Mouse (Mus musculus): ENCODE measurements around the gene Usp49. TPM values are rescaled to one million over a fixed set of nuclear protein-coding genes. Genes with fewer than 3 reads are reported as not detected.

Gene Usp49
- 3.5 and 4.8 TPM in 2 replicates for polyA plus RNA-seq (2016; fragmentation: Nextera tagmentation; extraction: Ambion mirVana)

- 2% methylated on average over 3 of the region's 3 CpGs for WGBS
- H3K36me3 ChIP-seq = peaks cover 13% of the 10 kb centered on the region
- H3K9me3 ChIP-seq (replicated peaks) = no peaks in the 10 kb centered on the region
- peak within 1 kb of the TSS; percentile 89 for H3K9ac ChIP-seq
- H3K4me1 ChIP-seq (replicated peaks) = peaks cover 30% of the 10 kb centered on the region
- ATAC-seq (ENCODE audit: insufficient number of reproducible peaks, low FRiP score) = no peak
- peak within 1 kb of the TSS; percentile 86 for H3K27ac ChIP-seq (ENCODE audit: poor library complexity, severe bottlenecking)
- H3K27me3 ChIP-seq (replicated peaks) = no peaks in the 10 kb centered on the region
- peak within 1 kb of the TSS; percentile 75 for H3K4me3 ChIP-seq
- peak within 1 kb of the TSS; percentile 99 for H3K4me2 ChIP-seq
These were observed at the start of gene Usp49 for GRCm38 (mm10) chr17:47630678-47631065. Gene Usp49, plus strand, starts transcription at chr17:47630690.

GRCm38 (mm10) chr17:47580962-47581361 lies 49.5 kb upstream of the Usp49 start:
- H3K4me3 ChIP-seq = no peak overlapping the region
- WGBS = 80% methylated on average over 4 of the region's 4 CpGs
- H3K9ac ChIP-seq = no peak overlapping the region
- H3K4me1 ChIP-seq (replicated peaks) = no peaks in the 10 kb centered on the region
- no peaks in the 10 kb centered on the region for H3K27me3 ChIP-seq (replicated peaks)
- H3K27ac ChIP-seq (ENCODE audit: poor library complexity, severe bottlenecking) = no peak overlapping the region
- no peaks in the 10 kb centered on the region for H3K9me3 ChIP-seq (replicated peaks)
- no peak overlapping the region for H3K4me2 ChIP-seq
- H3K36me3 ChIP-seq = no peaks in the 10 kb centered on the region
- no peak for ATAC-seq (ENCODE audit: insufficient number of reproducible peaks, low FRiP score)

GRCm38 (mm10) chr17:47588517-47588916 lies 42.0 kb upstream of the Usp49 start:
- WGBS = 80% methylated on average over 8 of the region's 8 CpGs
- Histone ChIP-seq H3K9ac (no peak overlapping the region), H3K4me1 (replicated peaks) (peaks cover 11% of the 10 kb centered on the region), H3K4me2 (no peak overlapping the region), H3K9me3 (replicated peaks) (no peaks in the 10 kb centered on the region), H3K27me3 (replicated peaks) (no peaks in the 10 kb centered on the region), H3K27ac (ENCODE audit: poor library complexity, severe bottlenecking) (no peak overlapping the region), H3K36me3 (no peaks in the 10 kb centered on the region), H3K4me3 (no peak overlapping the region)
- ATAC-seq (ENCODE audit: insufficient number of reproducible peaks, low FRiP score) = no peak

- Histone ChIP-seq H3K36me3 (no peaks in the 10 kb centered on the region; the same call in none of the 2 replicates), H3K4me1 (replicated peaks) (peaks cover 15% of the 10 kb centered on the region), H3K9ac (no peak overlapping the region), H3K27me3 (replicated peaks) (no peaks in the 10 kb centered on the region), H3K4me2 (no peak overlapping the region), H3K27ac (ENCODE audit: poor library complexity, severe bottlenecking) (no peak overlapping the region), H3K4me3 (no peak overlapping the region), H3K9me3 (replicated peaks) (no peaks in the 10 kb centered on the region)
- ATAC-seq (ENCODE audit: insufficient number of reproducible peaks, low FRiP score) = no peak
- WGBS = 44% methylated on average over 3 of the region's 3 CpGs
These were observed 39.4 kb upstream of the Usp49 start for GRCm38 (mm10) chr17:47591073-47591472.

- WGBS = 1% methylated on average over 63 of the region's 63 CpGs
- H3K27ac ChIP-seq (ENCODE audit: poor library complexity, severe bottlenecking) = peak overlapping the region; percentile 99
These were observed 37.2 kb upstream of the Usp49 start for GRCm38 (mm10) chr17:47593215-47593853.

GRCm38 (mm10) chr17:47593854-47594182 lies 36.7 kb upstream of the Usp49 start:
- under 1% methylated on average over 13 of the region's 13 CpGs for WGBS
- Histone ChIP-seq H3K4me3 (peak overlapping the region; percentile 95), H3K9ac (peak overlapping the region; percentile 96), H3K4me1 (replicated peaks) (peaks cover 41% of the 10 kb centered on the region), H3K27ac (ENCODE audit: poor library complexity, severe bottlenecking) (peak overlapping the region; percentile 99), H3K27me3 (replicated peaks) (no peaks in the 10 kb centered on the region), H3K9me3 (replicated peaks) (no peaks in the 10 kb centered on the region), H3K36me3 (peaks cover 26% of the 10 kb centered on the region), H3K4me2 (peak overlapping the region; percentile 87)
- no peak for ATAC-seq (ENCODE audit: insufficient number of reproducible peaks, low FRiP score)

More at GRCm38 (mm10) chr17:47593215-47593853, 37.2 kb upstream of the Usp49 start:
- H3K4me2 ChIP-seq = peak overlapping the region; percentile 87
- no peaks in the 10 kb centered on the region for H3K9me3 ChIP-seq (replicated peaks)
- peak overlapping the region; percentile 96 for H3K9ac ChIP-seq
- H3K36me3 ChIP-seq = peaks cover 21% of the 10 kb centered on the region
- no peaks in the 10 kb centered on the region for H3K27me3 ChIP-seq (replicated peaks)
- peak; percentile 89 for ATAC-seq (ENCODE audit: insufficient number of reproducible peaks, low FRiP score)
- peaks cover 37% of the 10 kb centered on the region for H3K4me1 ChIP-seq (replicated peaks)
- H3K4me3 ChIP-seq = peak overlapping the region; percentile 95

GRCm38 (mm10) chr17:47594183-47594968 lies 36.1 kb upstream of the Usp49 start:
- WGBS = under 1% methylated on average over 43 of the region's 43 CpGs
- Histone ChIP-seq H3K9ac (peak overlapping the region; percentile 96), H3K4me3 (peak overlapping the region; percentile 95), H3K4me2 (peak overlapping the region; percentile 87), H3K27ac (ENCODE audit: poor library complexity, severe bottlenecking) (peak overlapping the region; percentile 99), H3K9me3 (replicated peaks) (no peaks in the 10 kb centered on the region), H3K4me1 (replicated peaks) (peaks cover 42% of the 10 kb centered on the region), H3K36me3 (peaks cover 31% of the 10 kb centered on the region), H3K27me3 (replicated peaks) (no peaks in the 10 kb centered on the region)
- no peak; the same call in 1 of the 2 replicates for ATAC-seq (ENCODE audit: insufficient number of reproducible peaks, low FRiP score)

GRCm38 (mm10) chr17:47594969-47595247 lies 35.6 kb upstream of the Usp49 start:
- peak overlapping the region; percentile 99 for H3K27ac ChIP-seq (ENCODE audit: poor library complexity, severe bottlenecking)
- H3K36me3 ChIP-seq = peaks cover 37% of the 10 kb centered on the region
- no peaks in the 10 kb centered on the region for H3K27me3 ChIP-seq (replicated peaks)
- H3K4me2 ChIP-seq = peak overlapping the region; percentile 87
- 3% methylated on average over 9 of the region's 9 CpGs for WGBS
- peaks cover 46% of the 10 kb centered on the region for H3K4me1 ChIP-seq (replicated peaks)
- H3K4me3 ChIP-seq = peak overlapping the region; percentile 95
- H3K9me3 ChIP-seq (replicated peaks) = no peaks in the 10 kb centered on the region
- peak overlapping the region; percentile 96 for H3K9ac ChIP-seq
- no peak for ATAC-seq (ENCODE audit: insufficient number of reproducible peaks, low FRiP score)

- peaks cover 46% of the 10 kb centered on the region for H3K4me1 ChIP-seq (replicated peaks)
- H3K9ac ChIP-seq = peak overlapping the region; percentile 96
- under 1% methylated on average over 21 of the region's 21 CpGs for WGBS
- peak overlapping the region; percentile 87 for H3K4me2 ChIP-seq
- H3K36me3 ChIP-seq = peaks cover 43% of the 10 kb centered on the region
- H3K9me3 ChIP-seq (replicated peaks) = no peaks in the 10 kb centered on the region
- no peaks in the 10 kb centered on the region for H3K27me3 ChIP-seq (replicated peaks)
- peak; percentile 72 for ATAC-seq (ENCODE audit: insufficient number of reproducible peaks, low FRiP score)
- peak overlapping the region; percentile 99 for H3K27ac ChIP-seq (ENCODE audit: poor library complexity, severe bottlenecking)
- H3K4me3 ChIP-seq = peak overlapping the region; percentile 95
These were observed 35.0 kb upstream of the Usp49 start for GRCm38 (mm10) chr17:47595248-47596161.

- H3K4me3 ChIP-seq = peak overlapping the region; percentile 95
- peaks cover 51% of the 10 kb centered on the region for H3K36me3 ChIP-seq
- no peaks in the 10 kb centered on the region for H3K27me3 ChIP-seq (replicated peaks)
- peak overlapping the region; percentile 87 for H3K4me2 ChIP-seq
- no peaks in the 10 kb centered on the region for H3K9me3 ChIP-seq (replicated peaks)
- peak overlapping the region; percentile 96 for H3K9ac ChIP-seq
- peaks cover 43% of the 10 kb centered on the region for H3K4me1 ChIP-seq (replicated peaks)
- ATAC-seq (ENCODE audit: insufficient number of reproducible peaks, low FRiP score) = no peak
- H3K27ac ChIP-seq (ENCODE audit: poor library complexity, severe bottlenecking) = peak overlapping the region; percentile 99
- WGBS = 31% methylated on average over 6 of the region's 6 CpGs
These were observed 34.2 kb upstream of the Usp49 start for GRCm38 (mm10) chr17:47596162-47596838.

All from heart, embryonic 12.5 days (tissue).